Mouse (Mus musculus) intestine, embryonic 14.5 days (tissue): ENCODE measurements around the gene Fbxw19. TPM values are rescaled to one million over a fixed set of nuclear protein-coding genes. Genes with fewer than 3 reads are reported as not detected.
"Not testable (repeated sequence)": the region's sequence is repeated elsewhere in the genome, so short reads cannot be mapped to it uniquely, and the experiment has no call there.

Source experiments
- ATAC-seq: fragments of 200-750 bp; cut with Nextera tagmentation; replicated peaks from 2 replicates; pipeline ENCODE4 v1.8.0; 2017; ENCODE audit warnings: low read depth, moderate number of reproducible peaks, moderate TSS enrichment, moderate library complexity; ENCODE audit not compliant: low FRiP score, low TSS enrichment
- DNase-seq: peaks from one replicate; pipeline ENCODE4 v3.0.0-alpha.2; 2018; ENCODE audit warnings: low spot score
- H3K27ac ChIP-seq: fragments of 300-500 bp; sonication (generic); 2 replicates; pipeline ENCODE4 v1.5.1; 2014; ENCODE audit warnings: low read depth, mild to moderate bottlenecking, control low read depth
- H3K27me3 ChIP-seq: fragments of 300-500 bp; sonication (generic); replicated peaks from 2 replicates; pipeline ENCODE4 v1.6.1; 2014; ENCODE audit warnings: low read length, control low read depth; ENCODE audit not compliant: control insufficient read depth, insufficient read depth
- H3K36me3 ChIP-seq: fragments of 300-500 bp; sonication (generic); 2 replicates; pipeline ENCODE4 v1.6.1; 2014; ENCODE audit warnings: low read length, control low read depth; ENCODE audit not compliant: control insufficient read depth, insufficient read depth
- H3K4me1 ChIP-seq: fragments of 300-500 bp; sonication (generic); replicated peaks from 2 replicates; pipeline ENCODE4 v1.6.1; 2014; ENCODE audit warnings: low read length, control low read depth, mixed read lengths; ENCODE audit not compliant: control insufficient read depth, insufficient read depth
- H3K4me2 ChIP-seq: fragments of 300-500 bp; sonication (generic); 2 replicates; pipeline ENCODE4 v1.6.1; 2014; ENCODE audit warnings: low read length
- H3K4me3 ChIP-seq: fragments of 300-500 bp; sonication (generic); 2 replicates; pipeline ENCODE4 v1.5.1; 2014; ENCODE audit warnings: low read depth, low read length, control low read depth, mixed read lengths
- H3K9ac ChIP-seq: fragments of 300-500 bp; sonication (generic); 2 replicates; pipeline ENCODE4 v1.6.1; 2014; ENCODE audit warnings: mild to moderate bottlenecking, low read length
- H3K9me3 ChIP-seq: fragments of 300-500 bp; sonication (generic); 2 replicates; pipeline ENCODE4 v1.6.1; 2016; ENCODE audit warnings: low read length, control low read depth; ENCODE audit not compliant: control insufficient read depth
- WGBS: fragments of 180-500 bp; shearing (Covaris S2); extraction: QIAGEN DNeasy Blood & Tissue Kit; methylation state at CpG from one replicate; pipeline ENCODE4 v1.1.7; 2014; 5-methylcytosine and 5-hydroxymethylcytosine counted together
- polyA plus RNA-seq: library from polyadenylated mRNA; unstranded; fragments of >200 nt; fragmentation: Nextera tagmentation; extraction: Ambion mirVana; gene quantifications from 2 replicates; pipeline ENCODE4 v1.2.1, GENCODE M21; 2014

Fbxw19 gene
- polyA plus RNA-seq = not detected in 2 replicates

- not testable (repeated sequence) for H3K36me3 ChIP-seq, H3K9ac ChIP-seq, DNase-seq, H3K4me2 ChIP-seq, H3K4me1 ChIP-seq, H3K4me3 ChIP-seq, ATAC-seq, H3K27me3 ChIP-seq, H3K9me3 ChIP-seq, H3K27ac ChIP-seq
- WGBS = 80% methylated on average over 1 of the region's 1 CpGs
Measured at GRCm38 (mm10) chr9:109495775-109496174, at the start of gene Fbxw19. TSS of gene Fbxw19 (minus strand) at chr9:109495875.

GRCm38 (mm10) chr9:109523385-109524064, 27.9 kb upstream of the Fbxw19 start:
- Histone ChIP-seq H3K9ac (no peak overlapping the region), H3K4me3 (no peak overlapping the region), H3K27ac (no peak overlapping the region), H3K4me1 (no peaks in the 10 kb centered on the region), H3K4me2 (no peak overlapping the region), H3K36me3 (no peaks in the 10 kb centered on the region), H3K9me3 (no peaks in the 10 kb centered on the region), H3K27me3 (no peaks in the 10 kb centered on the region)
- no peak for DNase-seq
- WGBS = 79% methylated on average over 5 of the region's 5 CpGs
- ATAC-seq = no peak

- Histone ChIP-seq H3K9ac (no peak within 1 kb of the TSS), H3K27me3 (no peaks in the 10 kb centered on the region), H3K4me1 (no peaks in the 10 kb centered on the region), H3K4me2 (no peak within 1 kb of the TSS), H3K27ac (no peak within 1 kb of the TSS), H3K4me3 (no peak within 1 kb of the TSS), H3K36me3 (no peaks in the 10 kb centered on the region), H3K9me3 (no peaks in the 10 kb centered on the region)
- DNase-seq = no peak
- ATAC-seq = no peak
Measured at GRCm38 (mm10) chr9:109449040-109449439, 46.6 kb downstream of the Fbxw19 start, which contains the start of gene Fbxw16. TSS of gene Fbxw16 (minus strand) at chr9:109449140.

DNA sequence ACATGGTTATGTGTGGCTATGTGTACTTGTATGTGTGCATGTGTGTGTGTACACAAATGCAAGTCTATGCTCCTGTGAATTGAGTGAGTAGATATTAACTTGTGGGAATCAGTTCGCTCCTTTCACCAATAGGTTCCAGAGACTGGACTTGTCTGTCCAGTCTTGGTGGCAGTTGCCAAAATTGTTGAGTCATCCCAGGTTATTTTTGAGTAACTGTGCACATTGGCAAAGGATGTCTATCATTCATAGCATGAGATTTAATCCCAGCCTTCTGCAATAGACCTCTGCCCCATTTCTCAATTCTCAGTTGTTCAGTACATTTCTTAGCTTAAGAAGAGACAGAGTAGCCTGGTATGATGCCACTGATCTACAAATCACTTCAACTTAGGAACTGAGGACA, 62.7 kb downstream of the Fbxw19 start:
- 90% methylated on average over 1 of the region's 1 CpGs for WGBS
- no peak for ATAC-seq
- no peak for DNase-seq
- Histone ChIP-seq H3K27me3 (no peaks in the 10 kb centered on the region), H3K9me3 (no peaks in the 10 kb centered on the region), H3K27ac (no peak overlapping the region), H3K4me1 (no peaks in the 10 kb centered on the region), H3K9ac (no peak overlapping the region), H3K36me3 (no peaks in the 10 kb centered on the region), H3K4me3 (no peak overlapping the region), H3K4me2 (no peak overlapping the region)

Other genes starting within 250 kb of the Fbxw19 start
- gene Fbxw14, start 208.2 kb downstream of the Fbxw19 start, polyA plus RNA-seq = not detected in 2 replicates
- not detected in 2 replicates for gene Fbxw28, start 156.2 kb downstream of the Fbxw19 start, polyA plus RNA-seq
- gene Fbxw22, start 91.6 kb downstream of the Fbxw19 start, polyA plus RNA-seq = not detected in 2 replicates
- not detected in 2 replicates for gene Fbxw16, start 46.7 kb downstream of the Fbxw19 start, polyA plus RNA-seq
- gene Fbxw15, start 72.4 kb upstream of the Fbxw19 start, polyA plus RNA-seq = not detected in 2 replicates
- not detected in 2 replicates for gene Fbxw24, start 130.2 kb upstream of the Fbxw19 start, polyA plus RNA-seq
- not detected in 2 replicates for gene Fbxw25, start 168.8 kb upstream of the Fbxw19 start, polyA plus RNA-seq
- gene Fbxw18, start 206.8 kb upstream of the Fbxw19 start, polyA plus RNA-seq = 0.11 and 0.12 TPM in 2 replicates